12 mouse cellular contexts compared by ENCODE assay signal in the genomic region with DNA sequence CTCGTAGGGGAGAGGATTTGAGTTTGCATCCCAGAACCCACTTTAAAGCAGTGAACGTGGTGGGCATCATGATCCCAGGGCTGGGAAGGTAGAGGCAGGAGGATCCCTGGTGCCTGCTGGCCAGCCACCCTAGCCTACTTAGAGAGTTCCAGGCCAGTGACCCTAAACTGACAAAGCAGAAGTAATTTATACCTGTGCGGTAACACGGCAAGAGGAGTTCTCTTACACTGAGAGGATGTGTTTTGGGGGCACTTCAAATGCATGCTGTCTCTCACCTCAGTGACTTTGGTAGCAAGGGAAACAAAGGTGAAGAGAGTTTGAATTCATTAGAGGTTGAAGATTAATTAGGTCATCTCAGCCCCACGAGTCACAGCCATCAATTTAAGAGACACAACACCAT.
"Had no signal": no experiment of that assay in that cellular context is flagged by ENCODE, and none has a peak within 500 bp of the region (broad histone marks: within the 10 kb centered on the region; RNA-seq: fewer than 3 reads in every experiment).

No protein-coding gene starts in this region.

- DNase-seq: kidney, adult 2 months; kidney, postnatal 10 days; layer of hippocampus, adult 9-11 months; liver, embryonic 13.5 days; lung, adult 2 months; lung, postnatal 14 days; thymus, adult 18-20 months; thymus, postnatal 36 days had no signal

- H3K9me3 ChIP-seq: intestine, embryonic 15.5 days; liver, embryonic 13.5 days; midbrain, embryonic 13.5 days had no signal

- ATAC-seq: intestine, embryonic 15.5 days had no signal

- H3K9ac ChIP-seq: intestine, embryonic 15.5 days; liver, embryonic 13.5 days; midbrain, embryonic 13.5 days had no signal

- H3K4me3 ChIP-seq: intestine, embryonic 15.5 days; layer of hippocampus, adult 2 months; liver, embryonic 13.5 days; midbrain, embryonic 13.5 days had no signal

- H3K36me3 ChIP-seq: intestine, embryonic 15.5 days; liver, embryonic 13.5 days; midbrain, embryonic 13.5 days had no signal

- H3K27me3 ChIP-seq: intestine, embryonic 15.5 days; liver, embryonic 13.5 days; midbrain, embryonic 13.5 days had no signal

- H3K4me1 ChIP-seq: intestine, embryonic 15.5 days; liver, embryonic 13.5 days had no signal

- H3K27ac ChIP-seq: intestine, embryonic 15.5 days; layer of hippocampus, adult 2 months; liver, embryonic 13.5 days; macrophage; midbrain, embryonic 13.5 days had no signal

- H3K4me2 ChIP-seq: intestine, embryonic 15.5 days; liver, embryonic 13.5 days; midbrain, embryonic 13.5 days had no signal
